Mouse (Mus musculus) liver, adult 2 months (tissue): ENCODE measurements around the gene 3110040M04Rik. TPM values are rescaled to one million over a fixed set of nuclear protein-coding genes. Genes with fewer than 3 reads are reported as not detected.

Experiments
- DNase-seq: peaks from one replicate; pipeline ENCODE4 v3.0.0-alpha.2; 2011; ENCODE audit warnings: low read depth, low spot score; ENCODE audit errors: extremely low read depth
- H3K27ac ChIP-seq: fragments of 200-500 bp; replicated peaks from 2 replicates; pipeline ENCODE4 v1.5.1; 2012; ENCODE audit warnings: low read depth, mild to moderate bottlenecking, control low read depth, inconsistent platforms, low read length; ENCODE audit not compliant: insufficient read depth
- H3K27me3 ChIP-seq: fragments of 200-500 bp; 2 replicates; pipeline ENCODE4 v1.6.1; 2012; ENCODE audit warnings: mild to moderate bottlenecking, moderate library complexity, low read length, inconsistent platforms; ENCODE audit not compliant: control insufficient read depth, insufficient read depth
- H3K36me3 ChIP-seq: fragments of 200-500 bp; 2 replicates; pipeline ENCODE4 v1.6.1; 2012; ENCODE audit warnings: low read length, inconsistent platforms; ENCODE audit not compliant: control insufficient read depth, insufficient read depth
- H3K4me1 ChIP-seq: fragments of 200-500 bp; 2 replicates; pipeline ENCODE4 v1.6.1; 2011; ENCODE audit warnings: low read length; ENCODE audit not compliant: control insufficient read depth, insufficient read depth
- H3K4me3 ChIP-seq: fragments of 200-500 bp; 2 replicates; pipeline ENCODE4 v1.5.1; 2011; ENCODE audit warnings: low read depth, mild to moderate bottlenecking, control low read depth, low read length, moderate library complexity; ENCODE audit not compliant: insufficient read depth
- H3K79me2 ChIP-seq: fragments of 200-500 bp; 2 replicates; pipeline ENCODE4 v1.6.1; 2012; ENCODE audit warnings: inconsistent platforms, mild to moderate bottlenecking, low read length, moderate library complexity; ENCODE audit not compliant: control insufficient read depth, insufficient read depth
- H3K9ac ChIP-seq: fragments of 200-500 bp; 2 replicates; pipeline ENCODE4 v1.6.1; 2012; ENCODE audit warnings: low read depth, mild to moderate bottlenecking, control low read depth, inconsistent platforms, low read length
- CTCF ChIP-seq: fragments of 200-500 bp; IDR thresholded peaks from 2 replicates; pipeline ENCODE4 v1.5.1; 2011; ENCODE audit warnings: low read depth, low read length, control low read depth
- POLR2A ChIP-seq: fragments of 200-500 bp; IDR thresholded peaks from 2 replicates; pipeline ENCODE4 v1.6.1; 2011; ENCODE audit warnings: low read length, control low read depth; ENCODE audit not compliant: insufficient read depth; ENCODE audit errors: extremely low read depth
- WGBS: fragments of 180-500 bp; shearing (Covaris S2); methylation state at CpG from one replicate; pipeline ENCODE4 v1.1.7; 2018; 5-methylcytosine and 5-hydroxymethylcytosine counted together
- polyA plus RNA-seq: library from polyadenylated mRNA; depleted of rRNA; stranded (reverse); fragments of >200 nt; gene quantifications from 2 replicates; pipeline ENCODE4 v1.2.3, GENCODE M21; 2012
- total RNA-seq: library from RNA; depleted of rRNA; stranded (reverse); fragments of >200 nt; gene quantifications from 2 replicates; pipeline ENCODE4 v1.2.3, GENCODE M21; 2014

3110040M04Rik gene
- total and polyA plus RNA-seq, 2 experiments, result not detected

DNA sequence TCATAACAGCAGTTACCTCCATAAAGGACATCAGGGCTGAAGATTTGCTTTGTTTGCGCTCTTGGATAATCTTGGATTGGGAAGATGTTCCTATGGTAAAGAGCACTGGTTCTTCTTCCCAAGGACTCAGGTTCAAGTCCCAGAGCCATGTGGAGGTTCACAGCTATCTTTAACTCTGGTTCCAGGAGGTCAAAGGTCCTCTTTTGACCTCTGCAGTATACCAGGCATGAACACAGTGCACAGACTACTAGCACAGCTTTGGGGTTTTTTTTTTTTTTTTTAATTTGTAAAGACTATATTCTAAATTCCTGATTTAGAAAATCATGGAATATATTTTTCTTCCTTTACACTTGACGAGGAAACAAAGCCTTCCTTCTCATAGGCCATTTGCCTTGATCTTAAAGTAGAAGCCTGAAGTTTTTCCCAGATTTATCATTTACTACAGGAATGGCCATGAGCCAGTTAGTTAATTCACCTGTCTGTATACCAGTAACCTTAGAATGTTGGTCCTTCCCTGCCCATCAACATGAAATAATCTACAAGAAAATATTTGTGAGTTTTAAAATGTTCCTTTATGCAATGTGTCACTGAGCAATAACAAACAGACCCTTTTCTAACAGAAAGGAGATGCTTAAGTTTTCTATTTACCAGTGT is 44.9 kb upstream of the 3110040M04Rik start:
- Histone ChIP-seq H3K36me3 (no peaks in the 10 kb centered on the region), H3K9ac (no peak overlapping the region), H3K27me3 (no peaks in the 10 kb centered on the region), H3K4me3 (no peak overlapping the region), H3K27ac (no peak overlapping the region; the same call in 1 of the 2 replicates), H3K79me2 (no peaks in the 10 kb centered on the region; the same call in 1 of the 2 replicates), H3K4me1 (peaks cover 9% of the 10 kb centered on the region)
- WGBS, result 82% methylated on average over 2 of the region's 2 CpGs
- peak; percentile 85 for DNase-seq
- TF ChIP-seq POLR2A (no peak), CTCF (no peak)

- peak; percentile 79 for DNase-seq
- Histone ChIP-seq H3K27ac (peak overlapping the region; percentile 79), H3K36me3 (no peaks in the 10 kb centered on the region), H3K79me2 (no peaks in the 10 kb centered on the region), H3K4me1 (peaks cover 9% of the 10 kb centered on the region; the same call in 1 of the 2 replicates), H3K9ac (no peak overlapping the region), H3K27me3 (no peaks in the 10 kb centered on the region), H3K4me3 (no peak overlapping the region)
- TF ChIP-seq CTCF (no peak), POLR2A (no peak)
- WGBS, result 15% methylated on average over 8 of the region's 8 CpGs
Measured at GRCm38 (mm10) chr1:151166031-151166430, 37.9 kb upstream of the 3110040M04Rik start.

GRCm38 (mm10) chr1:151167297-151168047 is 36.4 kb upstream of the 3110040M04Rik start:
- Histone ChIP-seq H3K27me3 (no peaks in the 10 kb centered on the region), H3K36me3 (no peaks in the 10 kb centered on the region), H3K9ac (peak overlapping the region; percentile 34; the same call in 1 of the 2 replicates), H3K27ac (peak overlapping the region; percentile 90), H3K79me2 (no peaks in the 10 kb centered on the region), H3K4me1 (peaks cover 9% of the 10 kb centered on the region; the same call in 1 of the 2 replicates), H3K4me3 (no peak overlapping the region)
- DNase-seq, result peak; percentile 95
- TF ChIP-seq CTCF (no peak), POLR2A (no peak)
- 35% methylated on average over 12 of the region's 12 CpGs for WGBS

DNA sequence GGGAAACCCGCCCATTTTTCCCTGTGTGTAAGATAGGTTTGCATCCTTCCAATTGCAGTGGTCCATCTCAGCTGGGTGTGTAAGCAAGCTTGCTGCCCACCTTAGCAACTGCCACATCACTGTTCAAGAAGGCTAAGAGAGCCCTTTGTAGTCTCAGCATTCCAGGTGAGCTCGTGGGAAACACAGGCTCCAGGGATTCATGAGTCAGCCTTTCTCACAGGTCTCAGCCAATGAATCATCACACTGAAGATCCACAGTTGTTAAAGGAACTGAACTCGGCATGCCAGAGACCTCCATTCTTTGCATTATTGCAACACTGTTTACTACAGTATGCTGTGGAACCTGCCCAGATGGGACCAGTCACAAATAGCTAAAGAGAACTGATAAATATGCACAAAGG is 35.3 kb upstream of the 3110040M04Rik start:
- Histone ChIP-seq H3K27ac (no peak overlapping the region), H3K9ac (no peak overlapping the region), H3K4me3 (no peak overlapping the region), H3K4me1 (peaks cover 9% of the 10 kb centered on the region; the same call in 1 of the 2 replicates), H3K36me3 (no peaks in the 10 kb centered on the region), H3K79me2 (no peaks in the 10 kb centered on the region), H3K27me3 (no peaks in the 10 kb centered on the region)
- WGBS, result 52% methylated on average over 3 of the region's 3 CpGs
- TF ChIP-seq POLR2A, result no peak
- TF ChIP-seq CTCF, result no peak
- DNase-seq, result no peak

DNA sequence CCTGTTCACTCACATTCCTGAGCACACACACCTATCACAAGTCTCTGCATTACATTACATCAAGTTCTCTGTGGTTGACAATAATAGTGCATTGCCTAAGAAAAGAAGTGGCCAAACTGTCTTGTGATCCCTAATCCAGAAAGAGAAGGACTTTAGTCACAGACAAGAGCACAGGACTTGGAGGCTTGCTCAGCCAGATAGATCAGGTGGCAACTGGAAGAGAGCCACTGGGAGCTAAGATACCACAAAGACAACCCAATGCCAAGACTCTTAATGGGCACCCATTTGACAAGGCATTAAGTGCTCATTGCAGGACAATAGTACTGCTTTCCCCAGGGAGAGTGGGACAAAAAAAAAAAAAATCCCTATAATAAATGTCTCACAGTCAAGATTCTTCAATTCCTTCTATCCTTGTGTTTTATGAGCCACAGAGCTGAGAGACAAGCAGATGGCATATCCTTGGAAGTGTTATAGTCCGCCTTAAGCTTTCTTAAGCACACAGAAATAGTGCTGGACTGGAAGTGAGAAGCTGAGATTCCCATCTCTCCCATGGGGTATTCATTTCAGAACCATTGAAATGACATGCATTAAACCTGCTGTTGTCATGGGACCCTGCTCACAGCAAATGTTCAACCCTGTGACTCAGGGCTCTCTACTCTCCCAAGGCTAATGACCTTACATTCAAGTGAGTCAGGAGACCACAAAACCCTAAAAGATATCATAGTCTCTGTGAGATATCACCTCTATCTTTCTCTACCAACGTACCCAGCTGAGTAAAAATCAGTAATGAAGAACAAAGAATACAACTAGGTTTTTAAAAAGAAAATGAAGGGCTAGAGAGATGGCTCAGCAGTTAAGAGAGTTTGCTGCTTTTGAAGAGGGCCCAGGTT is 32.1 kb upstream of the 3110040M04Rik start:
- Histone ChIP-seq H3K36me3 (no peaks in the 10 kb centered on the region), H3K27ac (no peak overlapping the region), H3K27me3 (no peaks in the 10 kb centered on the region), H3K4me1 (peaks cover 4% of the 10 kb centered on the region; the same call in 1 of the 2 replicates), H3K9ac (no peak overlapping the region), H3K4me3 (no peak overlapping the region), H3K79me2 (no peaks in the 10 kb centered on the region)
- TF ChIP-seq CTCF (no peak), POLR2A (no peak)
- peak; percentile 58 for DNase-seq
- 93% methylated on average over 2 of the region's 2 CpGs for WGBS
